Mouse (Mus musculus): ENCODE measurements at regions not wholly inside any gene's neighbourhood (a gene's known extent, or its start where the extent isn't known, plus 50 kb on each side); places are given as distances from the start of the nearest gene placed in this dataset.

DNA sequence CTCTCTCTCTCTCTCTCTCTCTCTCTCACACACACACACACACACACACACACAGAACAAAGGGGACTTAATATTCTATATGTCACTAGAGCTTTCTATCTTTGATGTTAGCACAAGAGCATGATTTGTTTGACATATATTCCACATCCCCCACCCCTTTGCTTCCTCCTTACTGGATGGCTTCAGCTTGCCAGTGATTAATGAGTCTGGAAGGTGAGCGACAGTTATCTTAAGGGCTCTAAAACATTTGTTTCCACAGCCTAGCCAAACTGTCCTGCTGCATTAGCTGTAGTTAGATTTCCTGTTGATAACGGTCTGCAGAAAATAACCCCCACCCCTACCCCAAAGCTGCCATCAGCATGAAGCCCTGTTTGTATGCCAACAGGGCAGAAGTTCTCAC lies 527.7 kb upstream of the Jag1 start:
- TF ChIP-seq CTCF (IDR thresholded peaks at IDR 0.05; ENCODE audit: borderline replicate concordance, insufficient read depth, low read length) (no peak), POLR2A (IDR thresholded peaks at IDR 0.05; ENCODE audit: low read depth, low read length) (no peak)

DNA sequence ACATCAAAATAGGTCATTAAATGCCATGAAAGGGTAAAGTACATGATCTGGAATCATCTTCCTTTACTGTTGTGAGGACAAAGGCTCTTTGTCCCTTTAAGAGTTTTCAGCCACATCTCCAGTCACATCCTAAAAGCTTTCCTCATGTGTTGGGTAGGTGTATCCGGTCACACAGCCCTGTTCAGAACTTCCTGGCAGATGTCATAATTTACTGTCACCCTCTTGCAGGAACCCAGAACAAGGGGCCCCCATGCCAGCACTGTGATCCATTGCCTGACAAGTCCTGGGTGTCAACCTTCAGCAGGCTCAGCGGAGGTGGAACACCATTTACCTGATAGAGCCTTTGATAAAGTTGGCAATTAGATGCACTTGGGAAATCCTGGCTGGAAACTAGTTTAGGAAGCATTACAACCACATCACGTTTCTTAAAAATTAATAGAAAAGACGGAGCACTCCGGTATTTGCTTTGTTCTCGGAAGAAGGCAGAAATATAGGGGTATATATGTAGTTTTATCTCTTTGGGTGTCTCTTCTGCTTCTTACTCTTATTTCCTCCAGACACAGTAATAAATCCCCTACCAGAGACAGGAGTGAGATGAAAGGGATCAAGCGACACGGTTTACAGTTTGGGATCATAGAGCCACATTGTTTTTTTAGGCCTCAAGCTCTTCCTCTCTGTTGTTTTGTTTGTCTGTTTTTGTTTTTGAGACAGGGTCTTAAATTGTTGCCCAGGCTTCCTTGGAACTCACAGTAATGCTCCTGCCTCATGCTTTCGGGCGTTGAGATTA lies 527.0 kb upstream of the Jag1 start:
- Histone ChIP-seq H3K27ac (ENCODE audit: insufficient read depth, low read length) (no peak overlapping the region), H3K4me3 (ENCODE audit: insufficient read depth, low read length) (no peak overlapping the region), H3K4me1 (ENCODE audit: control insufficient read depth, insufficient read depth, low read length) (no peaks in the 10 kb centered on the region)
- TF ChIP-seq POLR2A (IDR thresholded peaks at IDR 0.05; ENCODE audit: low read depth, low read length) (no peak), CTCF (IDR thresholded peaks at IDR 0.05; ENCODE audit: borderline replicate concordance, insufficient read depth, low read length) (no peak)

More for the DNA sequence above, 527.7 kb upstream of the Jag1 start:
- H3K4me1 ChIP-seq (ENCODE audit: control insufficient read depth, insufficient read depth, low read length): no peaks in the 10 kb centered on the region
- H3K4me3 ChIP-seq (ENCODE audit: insufficient read depth, low read length): no peak overlapping the region
- no peak overlapping the region for H3K27ac ChIP-seq (ENCODE audit: insufficient read depth, low read length)

DNA sequence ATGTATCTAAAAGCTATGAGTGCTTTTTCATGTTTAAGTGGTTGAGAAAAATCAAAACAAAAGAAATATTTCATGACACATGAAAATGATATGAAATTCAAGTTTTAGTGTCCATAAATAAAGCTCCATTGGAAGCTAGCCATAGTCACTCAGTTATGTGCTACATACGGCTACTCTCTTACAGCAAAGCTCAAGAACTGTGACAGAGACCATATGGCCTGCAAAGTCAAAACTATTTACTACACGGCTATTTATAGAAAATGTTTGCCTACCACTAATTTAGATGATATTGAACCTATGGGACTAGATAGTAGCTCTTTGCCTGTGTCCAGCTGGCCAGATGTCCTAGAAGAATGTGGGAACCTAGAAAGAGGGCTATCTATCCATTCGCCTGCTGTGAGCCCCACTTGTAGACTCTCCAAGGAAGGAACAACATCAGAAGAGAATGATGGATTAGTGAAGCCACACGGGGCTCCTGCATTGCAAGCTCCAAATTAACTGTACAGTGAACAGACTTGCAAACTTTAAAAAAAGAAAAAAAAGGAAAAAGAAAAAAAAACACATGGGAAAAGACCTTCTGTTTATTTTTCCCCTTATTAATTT lies 518.7 kb upstream of the Jag1 start:
- peak overlapping the region; percentile 65; the same call in 1 of the 2 replicates for H3K27ac ChIP-seq (ENCODE audit: insufficient read depth, low read length)
- no peak for TF ChIP-seq CTCF (IDR thresholded peaks at IDR 0.05; ENCODE audit: borderline replicate concordance, insufficient read depth, low read length)
- TF ChIP-seq POLR2A (IDR thresholded peaks at IDR 0.05; ENCODE audit: low read depth, low read length): no peak

GRCm38 (mm10) chr2:137616637-137617036 lies 500.2 kb upstream of the Jag1 start:
- H3K4me1 ChIP-seq (ENCODE audit: control insufficient read depth, insufficient read depth, low read length): no peaks in the 10 kb centered on the region
- H3K27ac ChIP-seq (ENCODE audit: insufficient read depth, low read length): no peak overlapping the region
- TF ChIP-seq POLR2A (IDR thresholded peaks at IDR 0.05; ENCODE audit: low read depth, low read length) (no peak), CTCF (IDR thresholded peaks at IDR 0.05; ENCODE audit: borderline replicate concordance, insufficient read depth, low read length) (no peak)
- H3K4me3 ChIP-seq (ENCODE audit: insufficient read depth, low read length): no peak overlapping the region

More for the DNA sequence above, 518.7 kb upstream of the Jag1 start:
- Histone ChIP-seq H3K4me1 (ENCODE audit: control insufficient read depth, insufficient read depth, low read length) (no peaks in the 10 kb centered on the region; the same call in 1 of the 2 replicates), H3K4me3 (ENCODE audit: insufficient read depth, low read length) (no peak overlapping the region)

- Histone ChIP-seq H3K27ac (ENCODE audit: insufficient read depth, low read length) (no peak overlapping the region), H3K4me1 (ENCODE audit: control insufficient read depth, insufficient read depth, low read length) (no peaks in the 10 kb centered on the region), H3K4me3 (ENCODE audit: insufficient read depth, low read length) (no peak overlapping the region)
- TF ChIP-seq POLR2A (IDR thresholded peaks at IDR 0.05; ENCODE audit: low read depth, low read length) (no peak), CTCF (IDR thresholded peaks at IDR 0.05; ENCODE audit: borderline replicate concordance, insufficient read depth, low read length) (no peak)
Measured at GRCm38 (mm10) chr2:137613791-137614190, 497.3 kb upstream of the Jag1 start.

DNA sequence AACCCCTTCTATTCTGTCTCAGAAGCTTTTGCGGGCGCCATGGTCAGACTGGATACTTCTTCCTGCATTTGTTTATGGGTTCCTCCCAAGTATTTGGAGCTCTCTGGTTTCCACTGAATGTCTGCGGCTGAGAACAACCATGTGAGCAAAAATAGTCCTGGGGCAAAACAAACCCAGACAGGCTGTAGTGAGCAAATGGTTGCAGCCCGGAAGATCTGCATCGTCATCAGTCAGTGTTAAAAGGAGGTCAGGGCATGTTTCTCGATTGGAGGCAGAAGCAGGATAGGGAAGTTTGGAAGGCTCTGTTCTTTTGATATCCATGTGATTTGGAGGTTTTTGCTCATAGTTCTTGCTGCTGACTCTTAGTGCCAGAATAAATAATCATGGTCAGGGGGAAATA lies 492.1 kb upstream of the Jag1 start:
- no peak for TF ChIP-seq CTCF (IDR thresholded peaks at IDR 0.05; ENCODE audit: borderline replicate concordance, insufficient read depth, low read length)
- no peak for TF ChIP-seq POLR2A (IDR thresholded peaks at IDR 0.05; ENCODE audit: low read depth, low read length)
- H3K4me3 ChIP-seq (ENCODE audit: insufficient read depth, low read length): no peak overlapping the region

DNA sequence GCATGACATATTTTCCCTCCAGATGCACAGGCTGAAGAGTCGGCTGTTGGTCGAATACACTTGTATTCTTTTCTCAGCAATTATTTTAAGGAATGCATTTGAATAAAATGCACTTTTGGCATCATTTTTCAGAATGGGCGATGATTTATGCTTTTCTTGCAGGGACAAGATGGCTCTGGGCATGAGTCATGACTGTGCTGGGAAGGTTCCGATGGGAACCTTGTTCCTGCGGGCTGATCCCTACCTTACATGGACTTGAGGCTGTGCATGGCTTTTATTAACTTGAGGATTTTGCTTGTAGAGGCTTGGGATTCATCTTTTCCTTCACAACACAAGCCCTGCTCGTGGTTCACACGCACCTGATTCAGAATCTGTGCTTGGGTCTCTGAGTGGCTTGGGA lies 481.7 kb upstream of the Jag1 start:
- Histone ChIP-seq H3K4me3 (ENCODE audit: insufficient read depth, low read length) (no peak overlapping the region), H3K4me1 (ENCODE audit: control insufficient read depth, insufficient read depth, low read length) (peaks cover 9% of the 10 kb centered on the region), H3K27ac (ENCODE audit: insufficient read depth, low read length) (peak overlapping the region; percentile 93)
- TF ChIP-seq CTCF (IDR thresholded peaks at IDR 0.05; ENCODE audit: borderline replicate concordance, insufficient read depth, low read length) (no peak), POLR2A (IDR thresholded peaks at IDR 0.05; ENCODE audit: low read depth, low read length) (no peak)

More for the DNA sequence above, 492.1 kb upstream of the Jag1 start:
- Histone ChIP-seq H3K4me1 (ENCODE audit: control insufficient read depth, insufficient read depth, low read length) (no peaks in the 10 kb centered on the region), H3K27ac (ENCODE audit: insufficient read depth, low read length) (no peak overlapping the region)

DNA sequence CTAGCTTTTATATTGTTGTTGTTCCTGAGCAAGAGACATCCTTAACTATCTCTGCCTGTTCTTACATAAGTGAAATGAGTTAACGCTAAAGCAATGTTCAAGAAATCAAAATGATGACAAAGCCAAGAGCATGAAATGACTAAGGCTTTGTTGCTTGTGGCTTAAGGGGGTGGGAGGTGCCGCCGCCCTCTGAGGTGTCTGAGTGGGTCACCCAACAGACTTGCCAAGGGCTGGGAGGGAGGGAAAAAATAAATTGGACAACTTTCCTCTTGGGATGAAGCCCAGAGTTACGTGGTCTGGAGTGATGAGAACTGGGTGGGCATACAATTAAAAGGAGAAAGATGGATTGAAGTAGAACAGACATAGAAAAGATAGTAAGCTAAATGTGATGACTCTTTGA lies 478.1 kb upstream of the Jag1 start:
- no peak for TF ChIP-seq CTCF (IDR thresholded peaks at IDR 0.05; ENCODE audit: borderline replicate concordance, insufficient read depth, low read length)
- no peak for TF ChIP-seq POLR2A (IDR thresholded peaks at IDR 0.05; ENCODE audit: low read depth, low read length)
- H3K4me3 ChIP-seq (ENCODE audit: insufficient read depth, low read length): no peak overlapping the region
- H3K27ac ChIP-seq (ENCODE audit: insufficient read depth, low read length): no peak overlapping the region
- H3K4me1 ChIP-seq (ENCODE audit: control insufficient read depth, insufficient read depth, low read length): peaks cover 11% of the 10 kb centered on the region

GRCm38 (mm10) chr2:137591551-137591950 lies 475.1 kb upstream of the Jag1 start:
- H3K4me1 ChIP-seq (ENCODE audit: control insufficient read depth, insufficient read depth, low read length): peaks cover 2% of the 10 kb centered on the region
- no peak for TF ChIP-seq POLR2A (IDR thresholded peaks at IDR 0.05; ENCODE audit: low read depth, low read length)
- TF ChIP-seq CTCF (IDR thresholded peaks at IDR 0.05; ENCODE audit: borderline replicate concordance, insufficient read depth, low read length): no peak
- peak overlapping the region; percentile 26; the same call in 1 of the 2 replicates for H3K27ac ChIP-seq (ENCODE audit: insufficient read depth, low read length)
- H3K4me3 ChIP-seq (ENCODE audit: insufficient read depth, low read length): no peak overlapping the region

DNA sequence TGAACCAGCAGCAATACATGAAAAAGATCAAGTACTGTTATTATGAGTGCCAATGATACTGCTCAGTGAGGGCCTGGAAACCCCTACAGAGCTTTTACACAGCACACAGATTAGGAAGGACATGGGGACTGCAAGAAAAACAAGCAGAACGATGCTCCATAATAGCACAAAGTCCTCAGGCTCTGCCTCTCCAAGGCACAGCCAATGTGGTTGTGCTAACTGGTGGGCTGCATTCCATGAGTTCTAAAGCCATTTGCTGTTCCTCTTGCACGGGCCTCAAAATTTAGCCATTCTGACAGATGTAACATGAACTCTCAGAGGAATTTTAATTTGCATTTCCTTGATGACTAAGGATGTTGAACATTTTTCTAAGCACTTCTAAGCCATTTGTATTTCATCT lies 465.0 kb upstream of the Jag1 start:
- no peak overlapping the region for H3K4me3 ChIP-seq (ENCODE audit: insufficient read depth, low read length)
- H3K27ac ChIP-seq (ENCODE audit: insufficient read depth, low read length): peak overlapping the region; percentile 93
- H3K4me1 ChIP-seq (ENCODE audit: control insufficient read depth, insufficient read depth, low read length): 0 out of 2 replicates have a peak, but pooled peaks cover 3% of the 10 kb centered on the region
- TF ChIP-seq POLR2A (IDR thresholded peaks at IDR 0.05; ENCODE audit: low read depth, low read length): no peak
- no peak for TF ChIP-seq CTCF (IDR thresholded peaks at IDR 0.05; ENCODE audit: borderline replicate concordance, insufficient read depth, low read length)

Measured in embryonic fibroblast, embryonic 13.5 days (primary cell).